Mouse (Mus musculus) liver, embryonic 13.5 days (tissue): Measurements from ENCODE around the gene Spib. TPM values are rescaled to one million over a fixed set of nuclear protein-coding genes. Genes with fewer than 3 reads are reported as not detected.

ENCODE experiments used
- ATAC-seq: fragments of 200-750 bp; cut with Nextera tagmentation; 2 replicates; pipeline ENCODE4 v1.8.0; 2017; ENCODE audit warnings: low read depth, mild to moderate bottlenecking, moderate number of reproducible peaks, moderate library complexity
- DNase-seq: peaks from one replicate; pipeline ENCODE4 v3.0.0; 2022
- H3K27ac ChIP-seq: fragments of 300-500 bp; sonication (generic); 2 replicates; pipeline ENCODE4 v1.5.1; 2015; ENCODE audit warnings: moderate library complexity, mild to moderate bottlenecking, inconsistent platforms
- H3K27me3 ChIP-seq: fragments of 300-500 bp; sonication (generic); 2 replicates; pipeline ENCODE4 v1.6.1; 2015; ENCODE audit warnings: mild to moderate bottlenecking, inconsistent platforms
- H3K36me3 ChIP-seq: fragments of 300-500 bp; sonication (generic); 2 replicates; pipeline ENCODE4 v1.6.1; 2015; ENCODE audit warnings: mild to moderate bottlenecking, inconsistent platforms
- H3K4me1 ChIP-seq: fragments of 300-500 bp; sonication (generic); replicated peaks from 2 replicates; pipeline ENCODE4 v1.6.1; 2015; ENCODE audit warnings: inconsistent platforms
- H3K4me2 ChIP-seq: fragments of 300-500 bp; sonication (generic); 2 replicates; pipeline ENCODE4 v1.6.1; 2015; ENCODE audit warnings: inconsistent platforms, mild to moderate bottlenecking, moderate library complexity
- H3K4me3 ChIP-seq: fragments of 300-500 bp; sonication (generic); replicated peaks from 2 replicates; pipeline ENCODE4 v1.5.1; 2015; ENCODE audit warnings: mild to moderate bottlenecking, inconsistent platforms
- H3K9ac ChIP-seq: fragments of 300-500 bp; sonication (generic); 2 replicates; pipeline ENCODE4 v1.6.1; 2015; ENCODE audit warnings: mild to moderate bottlenecking, inconsistent platforms
- H3K9me3 ChIP-seq: fragments of 300-500 bp; sonication (generic); replicated peaks from 2 replicates; pipeline ENCODE4 v1.6.1; 2016; ENCODE audit warnings: inconsistent platforms
- WGBS: fragments of 180-500 bp; shearing (Covaris S2); methylation state at CpG from one replicate; pipeline ENCODE4 v1.1.7; 2015; ENCODE audit not compliant: insufficient replicate concordance; 5-methylcytosine and 5-hydroxymethylcytosine counted together
- polyA plus RNA-seq: library from polyadenylated mRNA; unstranded; fragments of >200 nt; fragmentation: Nextera tagmentation; extraction: Ambion mirVana; gene quantifications from 2 replicates; pipeline ENCODE4 v1.2.1, GENCODE M21; 2015

Spib gene
- polyA plus RNA-seq, 1 experiment from 2014 or later: 0.08 TPM

DNA sequence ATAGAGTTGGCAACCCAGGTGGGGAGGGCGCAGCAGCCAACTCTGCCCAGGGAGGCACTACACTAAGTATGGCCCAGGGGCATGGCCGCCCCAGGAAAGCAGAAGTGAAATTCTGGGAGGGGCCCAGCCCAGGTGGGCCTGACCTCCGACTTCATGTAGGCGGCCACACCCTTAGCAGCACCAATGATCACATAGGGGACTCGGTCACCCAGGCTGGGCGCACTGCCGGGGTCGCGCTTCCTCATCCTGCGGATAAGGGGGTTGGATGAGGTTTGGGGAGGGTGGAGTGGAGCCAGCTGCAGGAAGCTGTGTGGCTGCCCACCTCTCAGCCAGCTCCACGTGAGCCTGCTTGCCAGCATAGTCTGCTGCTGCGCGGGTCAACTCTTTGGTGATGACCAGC lies 2.4 kb upstream of the Spib start:
- Histone ChIP-seq H3K36me3 (peaks cover 71% of the 10 kb centered on the region), H3K4me3 (no peak overlapping the region), H3K27me3 (no peaks in the 10 kb centered on the region; the same call in 1 of the 2 replicates), H3K9ac (no peak overlapping the region), H3K4me1 (peaks cover 16% of the 10 kb centered on the region), H3K4me2 (no peak overlapping the region), H3K27ac (no peak overlapping the region), H3K9me3 (no peaks in the 10 kb centered on the region)
- WGBS: 81% methylated on average over 13 of the region's 13 CpGs
- DNase-seq (no peak), ATAC-seq (no peak)

- 85% methylated on average over 12 of the region's 12 CpGs for WGBS
- DNase-seq (no peak), ATAC-seq (no peak)
- Histone ChIP-seq H3K36me3 (peaks cover 66% of the 10 kb centered on the region), H3K9me3 (no peaks in the 10 kb centered on the region), H3K4me2 (no peak overlapping the region), H3K27me3 (peaks cover 3% of the 10 kb centered on the region), H3K4me3 (no peak overlapping the region), H3K27ac (no peak overlapping the region), H3K4me1 (peaks cover 16% of the 10 kb centered on the region), H3K9ac (no peak overlapping the region)
These were observed 1.8 kb upstream of the Spib start for GRCm38 (mm10) chr7:44533746-44534045.

- no peak for ATAC-seq
- WGBS: 79% methylated on average over 29 of the region's 29 CpGs
- no peak overlapping the region for H3K9ac ChIP-seq
- no peak for DNase-seq
- no peak overlapping the region for H3K4me2 ChIP-seq
- H3K4me3 ChIP-seq: no peak overlapping the region
- H3K4me1 ChIP-seq: peaks cover 21% of the 10 kb centered on the region
- H3K36me3 ChIP-seq: peaks cover 60% of the 10 kb centered on the region
- H3K9me3 ChIP-seq: no peaks in the 10 kb centered on the region
- peaks cover 6% of the 10 kb centered on the region for H3K27me3 ChIP-seq
- no peak overlapping the region for H3K27ac ChIP-seq
These were observed 1.3 kb upstream of the Spib start for GRCm38 (mm10) chr7:44532918-44533745.

- peaks cover 27% of the 10 kb centered on the region for H3K4me1 ChIP-seq
- no peak for DNase-seq
- H3K4me3 ChIP-seq: no peak overlapping the region
- H3K27me3 ChIP-seq: peaks cover 20% of the 10 kb centered on the region
- H3K36me3 ChIP-seq: peaks cover 41% of the 10 kb centered on the region
- H3K27ac ChIP-seq: no peak overlapping the region
- no peak for ATAC-seq
- 20% methylated on average over 5 of the region's 5 CpGs for WGBS
- no peak overlapping the region for H3K9ac ChIP-seq
- no peaks in the 10 kb centered on the region for H3K9me3 ChIP-seq
- no peak overlapping the region for H3K4me2 ChIP-seq
These were observed 664 bp downstream of the Spib start for GRCm38 (mm10) chr7:44531207-44531606.

- DNase-seq (no peak), ATAC-seq (no peak)
- Histone ChIP-seq H3K4me1 (peaks cover 27% of the 10 kb centered on the region), H3K4me3 (no peak overlapping the region), H3K9me3 (no peaks in the 10 kb centered on the region), H3K27ac (no peak overlapping the region), H3K9ac (no peak overlapping the region), H3K27me3 (peaks cover 27% of the 10 kb centered on the region), H3K4me2 (no peak overlapping the region), H3K36me3 (peaks cover 34% of the 10 kb centered on the region)
- 70% methylated on average over 3 of the region's 3 CpGs for WGBS
These were observed 1.4 kb downstream of the Spib start for GRCm38 (mm10) chr7:44530507-44530906.

- peaks cover 27% of the 10 kb centered on the region for H3K4me1 ChIP-seq
- H3K9me3 ChIP-seq: no peaks in the 10 kb centered on the region
- ATAC-seq (no peak), DNase-seq (no peak)
- no peak overlapping the region for H3K4me3 ChIP-seq
- H3K4me2 ChIP-seq: no peak overlapping the region
- peaks cover 24% of the 10 kb centered on the region for H3K36me3 ChIP-seq
- no peak overlapping the region for H3K27ac ChIP-seq
- H3K27me3 ChIP-seq: peaks cover 37% of the 10 kb centered on the region
- 63% methylated on average over 5 of the region's 5 CpGs for WGBS
- H3K9ac ChIP-seq: no peak overlapping the region
These were observed 2.4 kb downstream of the Spib start for GRCm38 (mm10) chr7:44529518-44529917.

DNA sequence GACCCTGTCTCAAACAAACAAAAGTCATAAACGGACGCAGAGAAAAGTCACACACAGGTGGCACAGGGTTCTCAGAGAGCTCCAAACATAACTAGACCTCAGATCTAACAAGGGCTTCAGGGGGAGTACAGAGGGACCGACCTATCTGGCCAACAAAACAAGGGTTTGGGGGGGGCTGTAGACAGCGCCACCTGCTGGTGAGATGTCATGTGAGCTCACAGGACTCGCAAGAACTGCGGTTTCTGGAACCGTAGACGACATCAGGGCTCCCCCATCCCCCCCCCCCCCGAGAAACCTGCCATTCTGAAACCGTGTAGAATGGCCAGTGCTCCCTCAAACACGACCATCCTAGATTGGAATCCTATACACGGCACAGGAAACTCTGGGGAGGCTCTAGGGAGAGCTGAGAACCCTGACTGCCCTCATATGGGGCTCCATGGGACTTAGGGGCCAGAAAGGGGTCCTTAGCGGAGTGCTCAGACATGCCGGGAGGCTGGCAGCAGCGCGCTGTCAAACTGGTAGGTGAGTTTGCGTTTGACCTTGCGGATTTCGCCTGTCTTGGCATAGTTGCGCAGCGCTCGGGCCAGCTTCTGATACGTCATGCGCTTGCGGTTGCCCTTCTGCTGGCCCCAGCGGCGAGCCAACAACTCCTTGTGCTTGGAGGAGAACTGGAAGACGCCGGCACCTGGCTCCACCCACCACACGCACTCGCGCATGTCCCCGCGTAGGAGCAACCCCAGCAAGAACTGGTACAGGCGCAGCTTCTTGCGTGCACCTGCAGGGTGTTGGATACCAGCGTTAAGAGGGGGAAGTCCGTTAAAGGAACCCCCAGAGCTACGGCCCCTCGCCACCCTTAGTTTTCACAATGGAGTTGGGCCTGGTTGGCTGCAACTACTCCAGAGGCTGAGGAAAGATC lies 4.1 kb downstream of the Spib start:
- H3K4me3 ChIP-seq: peak overlapping the region; percentile 51
- H3K4me1 ChIP-seq: peaks cover 15% of the 10 kb centered on the region
- DNase-seq (peak; percentile 65), ATAC-seq (peak; percentile 63)
- peak overlapping the region; percentile 65 for H3K9ac ChIP-seq
- WGBS: 5% methylated on average over 40 of the region's 40 CpGs
- H3K27ac ChIP-seq: no peak overlapping the region
- H3K36me3 ChIP-seq: peaks cover 6% of the 10 kb centered on the region
- no peaks in the 10 kb centered on the region for H3K9me3 ChIP-seq
- peaks cover 55% of the 10 kb centered on the region for H3K27me3 ChIP-seq
- peak overlapping the region; percentile 79 for H3K4me2 ChIP-seq

DNA sequence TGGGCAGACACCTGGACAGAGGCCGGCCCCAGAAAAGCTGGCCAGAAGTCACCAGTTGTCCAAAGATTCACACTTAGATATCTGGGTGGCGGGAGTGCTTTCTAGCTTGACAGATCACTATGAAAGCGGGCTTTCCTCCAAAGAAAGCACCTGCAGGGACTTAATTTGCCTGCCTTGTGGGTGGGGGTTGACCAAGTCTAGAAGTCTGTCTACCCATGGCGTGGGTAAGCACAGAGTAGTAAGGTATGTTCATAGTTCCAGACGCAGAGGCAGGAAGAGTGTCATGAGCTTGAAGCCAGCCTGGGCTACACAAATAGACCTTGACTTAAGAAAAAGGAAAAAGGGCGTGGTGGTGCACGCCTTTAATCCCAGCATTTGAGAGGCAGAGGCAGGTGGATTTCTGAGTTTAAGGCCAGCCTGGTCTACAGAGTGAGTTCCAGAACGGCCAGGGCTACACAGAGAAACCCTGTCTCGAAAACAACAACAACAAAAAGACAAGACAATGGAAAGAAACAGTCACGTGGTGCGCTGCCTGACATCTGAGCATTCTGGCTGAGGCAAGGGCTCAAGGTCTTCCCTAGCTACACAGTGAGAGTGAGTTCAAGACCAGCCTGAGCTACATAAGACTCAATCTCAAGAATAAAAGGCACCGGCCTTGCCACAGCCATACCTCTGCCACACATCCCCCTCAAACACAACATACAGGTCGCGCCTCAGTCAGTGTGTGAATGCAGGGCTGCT lies 5.3 kb downstream of the Spib start:
- no peaks in the 10 kb centered on the region for H3K36me3 ChIP-seq
- peaks cover 11% of the 10 kb centered on the region for H3K4me1 ChIP-seq
- no peak overlapping the region for H3K9ac ChIP-seq
- DNase-seq: no peak
- no peak overlapping the region for H3K4me3 ChIP-seq
- H3K27ac ChIP-seq: no peak overlapping the region
- WGBS: 71% methylated on average over 14 of the region's 14 CpGs
- H3K9me3 ChIP-seq: no peaks in the 10 kb centered on the region
- H3K27me3 ChIP-seq: peaks cover 67% of the 10 kb centered on the region
- no peak for ATAC-seq
- H3K4me2 ChIP-seq: no peak overlapping the region

- ATAC-seq: no peak
- DNase-seq: no peak
- 19% methylated on average over 22 of the region's 22 CpGs for WGBS
- Histone ChIP-seq H3K4me2 (no peak overlapping the region), H3K4me1 (peaks cover 11% of the 10 kb centered on the region), H3K9me3 (no peaks in the 10 kb centered on the region), H3K4me3 (no peak overlapping the region), H3K27me3 (peaks cover 78% of the 10 kb centered on the region), H3K9ac (no peak overlapping the region), H3K36me3 (no peaks in the 10 kb centered on the region), H3K27ac (no peak overlapping the region)
These were observed 6.6 kb downstream of the Spib start for GRCm38 (mm10) chr7:44525126-44525832.

GRCm38 (mm10) chr7:44524502-44524901 lies 7.4 kb downstream of the Spib start, which contains the start of gene Mybpc2:
Mybpc2 (minus strand) TSS chr7:44524656.
- H3K9me3 ChIP-seq: no peaks in the 10 kb centered on the region
- H3K4me2 ChIP-seq: no peak within 1 kb of the TSS
- no peak for ATAC-seq
- no peak within 1 kb of the TSS for H3K4me3 ChIP-seq
- H3K27me3 ChIP-seq: peaks cover 78% of the 10 kb centered on the region
- 34% methylated on average over 12 of the region's 12 CpGs for WGBS
- no peak for DNase-seq
- peaks cover 11% of the 10 kb centered on the region for H3K4me1 ChIP-seq
- H3K9ac ChIP-seq: no peak within 1 kb of the TSS
- no peaks in the 10 kb centered on the region for H3K36me3 ChIP-seq
- H3K27ac ChIP-seq: no peak within 1 kb of the TSS
